Mouse (Mus musculus): ENCODE measurements around the gene Mterf2.

GRCm38 (mm10) chr10:85157451-85157850 is 29.6 kb upstream of the Mterf2 start:
- TF ChIP-seq CTCF (conservative IDR thresholded peaks at IDR 0.05 in 1 of 2, IDR thresholded peaks at IDR 0.05 in 1 of 2; ENCODE audit: low read depth in 2 of 2, low read length in 2 of 2) (no peak), USF1 (IDR thresholded peaks at IDR 0.05; ENCODE audit: low read depth, low read length) (no peak), TBP (conservative IDR thresholded peaks at IDR 0.05; ENCODE audit: low read depth, low read length) (no peak), PAX5 (IDR thresholded peaks at IDR 0.05; ENCODE audit: low read length) (no peak), POLR2A (IDR thresholded peaks at IDR 0.05; ENCODE audit: low read depth, low read length) (no peak), ZC3H11A (IDR thresholded peaks at IDR 0.05; ENCODE audit: low read depth, low read length) (no peak), EP300 (IDR thresholded peaks at IDR 0.05; ENCODE audit: low read length) (no peak), MAZ (IDR thresholded peaks at IDR 0.05; ENCODE audit: low read depth, low read length) (no peak), GABPA (IDR thresholded peaks at IDR 0.05; ENCODE audit: insufficient replicate concordance, low read depth, low read length) (no peak)

Data from CH12.LX (cell line).